Mouse (Mus musculus) myocyte (in vitro differentiated cells): ENCODE results near the gene Mt2.

Source experiments
- CEBPB ChIP-seq: IDR thresholded peaks from 2 replicates; pipeline ENCODE4 v1.6.1; 2011; ENCODE audit warnings: mild to moderate bottlenecking, moderate library complexity; ENCODE audit not compliant: poor library complexity, insufficient read depth, severe bottlenecking
- E2F4 ChIP-seq: IDR thresholded peaks from one replicate; pipeline ENCODE4 v1.6.1; 2011; ENCODE audit warnings: mild to moderate bottlenecking, control low read depth, moderate library complexity; ENCODE audit not compliant: insufficient read depth
- MAX ChIP-seq: IDR thresholded peaks from one replicate; pipeline ENCODE4 v1.6.1; 2011; ENCODE audit warnings: low read depth, mild to moderate bottlenecking, control low read depth
- MYOD1 ChIP-seq, 3 experiments: IDR thresholded peaks; one replicate each; pipeline ENCODE4 v1.6.1; 2011; ENCODE audit warnings: control low read depth in 2 of 3, low read depth in 2 of 3, mild to moderate bottlenecking in 2 of 3, moderate library complexity in 1 of 3; ENCODE audit not compliant: insufficient read length in 2 of 3, control insufficient read depth in 1 of 3
- MYOG ChIP-seq, 3 experiments: IDR thresholded peaks; one replicate each; pipeline ENCODE4 v1.6.1; 2011; ENCODE audit warnings: control low read depth in 2 of 3, low read depth in 2 of 3, mild to moderate bottlenecking in 2 of 3; ENCODE audit not compliant: insufficient read length in 2 of 3, control insufficient read depth in 1 of 3, insufficient read depth in 1 of 3
- POLR2A ChIP-seq: IDR thresholded peaks from one replicate; pipeline ENCODE4 v1.6.1; 2011; ENCODE audit warnings: low read depth, mild to moderate bottlenecking, control low read depth, moderate library complexity; ENCODE audit not compliant: insufficient read length
- POLR2AphosphoS2 ChIP-seq: IDR thresholded peaks from one replicate; pipeline ENCODE4 v1.6.1; 2011; ENCODE audit warnings: low read depth, control low read depth; ENCODE audit not compliant: insufficient read length
- TCF3 ChIP-seq: IDR thresholded peaks from one replicate; pipeline ENCODE4 v1.6.1; 2011; ENCODE audit warnings: low read depth, control low read depth; ENCODE audit not compliant: insufficient read length
- USF1 ChIP-seq: IDR thresholded peaks from one replicate; pipeline ENCODE4 v1.6.1; 2011; ENCODE audit warnings: low read depth, mild to moderate bottlenecking, control low read depth, moderate library complexity

DNA sequence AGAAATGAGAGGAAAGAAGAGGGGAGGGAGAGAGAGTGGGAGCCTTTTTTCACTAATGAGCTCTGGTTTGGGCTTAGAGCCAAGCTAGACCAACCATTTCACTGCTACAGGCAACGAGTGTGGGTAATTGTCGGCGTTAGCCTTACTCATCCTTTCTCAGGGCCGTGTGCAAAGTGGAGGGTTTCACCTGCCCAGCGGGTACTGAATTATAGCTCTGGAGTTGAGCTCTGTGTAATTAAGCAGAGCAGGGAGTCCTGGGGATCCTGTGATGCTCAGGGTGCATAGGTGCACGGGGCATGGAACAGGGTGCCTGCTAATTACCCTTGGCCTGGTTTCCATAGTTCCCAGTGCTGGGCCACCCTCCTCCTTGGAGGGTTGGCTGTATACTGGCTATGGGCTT is 44.8 kb upstream of the Mt2 start:
- TF ChIP-seq POLR2A (no peak), TCF3 (no peak), E2F4 (no peak), MYOD1 (IDR thresholded peaks at IDR 0.05; ENCODE audit: control insufficient read depth in 1 of 3, insufficient read length in 2 of 3, low read depth in 2 of 3) (no peak), MAX (no peak), MYOG (IDR thresholded peaks at IDR 0.05; ENCODE audit: control insufficient read depth in 1 of 3, insufficient read depth in 1 of 3, insufficient read length in 2 of 3, low read depth in 2 of 3) (no peak), POLR2AphosphoS2 (no peak), USF1 (no peak), CEBPB (no peak)
